Mouse (Mus musculus) E14TG2a.4 (cell line): ENCODE results near the gene Tmem120b.

Experiments
- CTCF ChIP-seq: conservative IDR thresholded peaks from 2 replicates; pipeline ENCODE4 v1.5.1; 2014; ENCODE audit warnings: low read length
- NANOG ChIP-seq: IDR thresholded peaks from 2 replicates; pipeline ENCODE4 v1.6.1; 2014; ENCODE audit warnings: borderline replicate concordance, low read length, mixed read lengths
- POU5F1 ChIP-seq: IDR thresholded peaks from 2 replicates; pipeline ENCODE4 v1.6.1; 2014; ENCODE audit warnings: low read length, borderline replicate concordance

- TF ChIP-seq CTCF (no peak), POU5F1 (no peak), NANOG (no peak)
These were observed 75.9 kb downstream of the Tmem120b start for GRCm38 (mm10) chr5:123143971-123144745.
